Mouse (Mus musculus): Measurements from ENCODE around the gene Pigs. TPM values are rescaled to one million over a fixed set of nuclear protein-coding genes. Genes with fewer than 3 reads are reported as not detected.
A peak's percentile ranks its signal among the peaks of the same experiment; 100 is the strongest.

The Pigs gene
- polyA plus RNA-seq, 2 experiments: 19.6 to 23.5 TPM

- Histone ChIP-seq H3K4me1 (replicated peaks; ENCODE audit: control insufficient read depth in 2 of 2, insufficient read depth in 2 of 2, low read length in 1 of 2) (no peaks in the 10 kb centered on the region), H3K27me3 (ENCODE audit: control insufficient read depth, insufficient read depth, low read length) (no peaks in the 10 kb centered on the region), H3K27ac (no peak overlapping the region), H3K9me3 (ENCODE audit: control insufficient read depth, low read length) (no peaks in the 10 kb centered on the region), H3K4me3 (ENCODE audit: insufficient read depth in 1 of 2, low read depth in 2 of 2, low read length in 2 of 2) (no peak overlapping the region), H3K36me3 (replicated peaks; ENCODE audit: control insufficient read depth, insufficient read depth, low read depth) (peaks cover 3% of the 10 kb centered on the region), H3K4me2 (ENCODE audit: low read depth) (no peak overlapping the region), H3K9ac (replicated peaks) (no peak overlapping the region)
- ATAC-seq (ENCODE audit: insufficient read depth) (no peak), DNase-seq (ENCODE audit: low read depth in 3 of 3, low spot score in 3 of 3) (no peak)
- 81% methylated on average over 8 of the region's 8 CpGs for WGBS (ENCODE audit: insufficient replicate concordance)
- TF ChIP-seq CTCF (IDR thresholded peaks at IDR 0.05; ENCODE audit: low read depth) (no peak), EP300 (IDR thresholded peaks at IDR 0.05; ENCODE audit: low read depth) (no peak)
These were observed 8.8 kb downstream of the Pigs start for GRCm38 (mm10) chr11:78337040-78337439.

DNA sequence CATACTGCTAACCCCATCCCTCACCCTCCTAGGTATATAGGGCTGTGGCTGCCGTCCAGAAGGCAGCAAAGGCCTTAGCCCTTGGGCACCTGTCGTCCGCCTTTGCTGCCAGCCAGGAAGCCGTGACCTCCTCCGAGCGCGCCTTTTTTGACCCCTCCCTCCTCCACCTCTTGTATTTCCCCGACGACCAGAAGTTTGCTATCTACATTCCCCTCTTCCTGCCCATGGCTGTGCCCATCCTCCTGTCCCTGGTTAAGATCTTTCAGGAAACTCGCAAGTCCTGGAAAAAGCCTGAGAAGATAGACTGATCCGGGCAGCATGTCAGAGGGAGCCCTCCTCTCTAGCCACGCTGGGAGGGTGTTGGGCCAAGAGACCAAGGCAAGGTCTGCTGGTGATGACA is 13.5 kb downstream of the Pigs start:
- no peak for ATAC-seq (ENCODE audit: insufficient read depth)
- no peak overlapping the region for H3K4me2 ChIP-seq (ENCODE audit: low read depth)
- no peaks in the 10 kb centered on the region; the same call in 1 of the 2 replicates for H3K36me3 ChIP-seq (replicated peaks; ENCODE audit: control insufficient read depth, insufficient read depth, low read depth)
- peaks cover 28 to 33% of the 10 kb centered on the region in 2 experiments for H3K4me1 ChIP-seq (replicated peaks; ENCODE audit: control insufficient read depth in 2 of 2, insufficient read depth in 2 of 2, low read length in 1 of 2)
- 74% methylated on average over 12 of the region's 12 CpGs for WGBS (ENCODE audit: insufficient replicate concordance)
- H3K27me3 ChIP-seq (ENCODE audit: control insufficient read depth, insufficient read depth, low read length): no peaks in the 10 kb centered on the region
- no peak for DNase-seq (ENCODE audit: low read depth in 3 of 3, low spot score in 3 of 3)
- no peak overlapping the region for H3K27ac ChIP-seq
- no peak for TF ChIP-seq CTCF (IDR thresholded peaks at IDR 0.05; ENCODE audit: low read depth)
- no peak for TF ChIP-seq EP300 (IDR thresholded peaks at IDR 0.05; ENCODE audit: low read depth)
- H3K9me3 ChIP-seq (ENCODE audit: control insufficient read depth, low read length): no peaks in the 10 kb centered on the region
- no peak overlapping the region for H3K4me3 ChIP-seq (ENCODE audit: insufficient read depth in 1 of 2, low read depth in 2 of 2, low read length in 2 of 2)
- H3K9ac ChIP-seq (replicated peaks): no peak overlapping the region

GRCm38 (mm10) chr11:78343381-78344327 is 15.4 kb downstream of the Pigs start, which contains the start of gene Unc119:
Gene Unc119 (plus strand): TSS chr11:78343482.
- peak within 1 kb of the TSS; percentile 97 for H3K4me2 ChIP-seq (ENCODE audit: low read depth)
- H3K9ac ChIP-seq (replicated peaks): peak within 1 kb of the TSS; percentile 84
- no peaks in the 10 kb centered on the region for H3K9me3 ChIP-seq (ENCODE audit: control insufficient read depth, low read length)
- WGBS (ENCODE audit: insufficient replicate concordance): under 1% methylated on average over 58 of the region's 66 CpGs
- no peaks in the 10 kb centered on the region for H3K27me3 ChIP-seq (ENCODE audit: control insufficient read depth, insufficient read depth, low read length)
- DNase-seq (ENCODE audit: low read depth in 3 of 3, low spot score in 3 of 3) (peak in 1 of 3 experiments; percentile 49), ATAC-seq (ENCODE audit: insufficient read depth) (peak; percentile 65)
- peak within 1 kb of the TSS; percentile 88 for H3K27ac ChIP-seq
- peaks cover 28 to 35% of the 10 kb centered on the region in 2 experiments for H3K4me1 ChIP-seq (replicated peaks; ENCODE audit: control insufficient read depth in 2 of 2, insufficient read depth in 2 of 2, low read length in 1 of 2)
- TF ChIP-seq CTCF (IDR thresholded peaks at IDR 0.05; ENCODE audit: low read depth): no peak
- TF ChIP-seq EP300 (IDR thresholded peaks at IDR 0.05; ENCODE audit: low read depth): no peak
- peak within 1 kb of the TSS; percentile 56 to 82 for H3K4me3 ChIP-seq (ENCODE audit: insufficient read depth in 1 of 2, low read depth in 2 of 2, low read length in 2 of 2)
- H3K36me3 ChIP-seq (replicated peaks; ENCODE audit: control insufficient read depth, insufficient read depth, low read depth): peaks cover 2% of the 10 kb centered on the region; the same call in 1 of the 2 replicates

GRCm38 (mm10) chr11:78344328-78344889 is 16.2 kb downstream of the Pigs start:
- H3K27ac ChIP-seq: peak overlapping the region; percentile 88
- WGBS (ENCODE audit: insufficient replicate concordance): 25% methylated on average over 6 of the region's 6 CpGs
- TF ChIP-seq EP300 (IDR thresholded peaks at IDR 0.05; ENCODE audit: low read depth): peak; percentile 58
- no peak for TF ChIP-seq CTCF (IDR thresholded peaks at IDR 0.05; ENCODE audit: low read depth)
- H3K36me3 ChIP-seq (replicated peaks; ENCODE audit: control insufficient read depth, insufficient read depth, low read depth): peaks cover 2% of the 10 kb centered on the region; the same call in 1 of the 2 replicates
- ATAC-seq (ENCODE audit: insufficient read depth): peak; percentile 85
- no peaks in the 10 kb centered on the region for H3K27me3 ChIP-seq (ENCODE audit: control insufficient read depth, insufficient read depth, low read length)
- H3K4me2 ChIP-seq (ENCODE audit: low read depth): peak overlapping the region; percentile 97
- H3K9me3 ChIP-seq (ENCODE audit: control insufficient read depth, low read length): no peaks in the 10 kb centered on the region
- peak overlapping the region; percentile 84 for H3K9ac ChIP-seq (replicated peaks)
- peak in 2 of 3 experiments; percentile 63 to 64 for DNase-seq (ENCODE audit: low read depth in 3 of 3, low spot score in 3 of 3)
- peaks cover 28 to 35% of the 10 kb centered on the region in 2 experiments for H3K4me1 ChIP-seq (replicated peaks; ENCODE audit: control insufficient read depth in 2 of 2, insufficient read depth in 2 of 2, low read length in 1 of 2)
- peak overlapping the region; percentile 56 to 82 for H3K4me3 ChIP-seq (ENCODE audit: insufficient read depth in 1 of 2, low read depth in 2 of 2, low read length in 2 of 2)

Measured in liver, embryonic 14.5 days (tissue).